Mouse (Mus musculus) B cell, adult 62 days (primary cell): ENCODE results near the gene Glt8d1. TPM values are rescaled to one million over a fixed set of nuclear protein-coding genes. Genes with fewer than 3 reads are reported as not detected.

Source experiments
- total RNA-seq: library from RNA; stranded (reverse); gene quantifications from 4 replicates; pipeline ENCODE4 v1.2.4, GENCODE M21; 2023

Gene Glt8d1
- total RNA-seq: 9.7 to 15.3 TPM (median 11.5 TPM) in 4 replicates

DNA sequence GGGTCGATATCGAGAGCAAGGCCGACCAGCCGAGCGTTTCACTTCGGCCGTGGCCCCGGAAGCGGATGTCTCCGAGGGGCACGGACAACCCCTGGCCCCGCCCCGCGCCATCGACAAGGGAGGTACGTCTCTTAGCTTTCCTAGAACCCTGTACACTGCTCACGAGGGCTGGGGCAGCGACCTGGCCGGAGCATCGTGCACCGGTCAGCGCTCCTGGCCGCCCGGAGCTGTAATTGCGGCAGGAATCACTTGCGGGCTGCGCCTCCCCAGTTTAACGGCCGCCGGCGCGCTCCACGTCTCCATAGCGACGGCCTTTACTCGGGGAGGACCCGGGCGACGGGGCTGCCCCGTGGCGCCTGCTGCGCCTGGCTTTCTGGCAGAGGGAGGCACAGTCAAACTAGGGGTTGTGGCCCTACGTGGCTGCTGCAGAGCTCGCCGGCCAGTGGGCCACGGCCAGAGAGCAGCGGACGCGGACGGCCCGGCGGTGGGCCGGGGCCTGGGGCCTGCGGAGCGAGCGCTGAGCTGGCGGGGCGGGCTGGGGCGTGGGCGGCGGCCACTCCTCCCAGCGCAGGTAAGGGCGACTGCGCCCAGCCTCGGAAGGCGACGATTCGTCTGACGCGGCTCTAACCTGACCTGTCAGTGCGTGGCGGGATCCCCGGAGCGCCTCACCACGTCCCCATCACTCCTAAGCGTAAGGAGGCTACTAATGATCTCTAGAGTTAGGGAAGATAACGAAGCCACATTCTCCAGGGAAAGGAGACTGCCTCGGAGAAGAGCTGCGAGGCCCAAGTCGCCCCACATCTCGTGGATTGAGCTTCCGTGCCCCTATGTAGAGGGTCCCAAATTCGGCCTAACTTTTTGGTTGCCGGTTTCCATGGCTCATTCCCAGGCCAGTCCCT is at the start of gene Glt8d1, which contains the start of gene Spcs1:
Gene Glt8d1 (plus strand): TSS at position 94 of the 899 bp plus-strand sequence.
Gene Spcs1 (minus strand): TSS at position 366 of the 899 bp plus-strand sequence.

DNA sequence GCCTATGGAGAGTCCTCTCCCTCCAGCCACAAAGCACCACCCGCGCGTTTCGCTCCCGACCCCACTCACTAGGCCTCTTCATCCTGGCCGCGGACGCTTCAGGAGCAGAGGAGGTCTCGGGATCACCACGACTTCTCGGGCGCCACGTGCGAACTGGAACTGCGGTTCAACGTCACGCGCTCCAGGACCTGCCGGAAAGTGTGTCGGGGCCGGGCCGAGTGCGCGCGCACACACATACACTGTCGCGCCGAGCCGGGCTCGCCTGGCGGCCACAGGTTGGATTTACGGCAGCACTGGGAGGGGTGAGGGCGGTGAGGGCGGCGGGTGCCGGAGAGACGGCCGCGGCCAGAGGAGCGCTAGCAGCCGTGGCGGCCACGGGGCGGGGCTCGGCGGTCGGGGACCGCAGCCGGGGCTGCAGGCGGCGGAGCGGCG is 17.7 kb downstream of the Glt8d1 start, which contains the start of the genes Pbrm1 and Gnl3:
Gene Pbrm1 (plus strand): TSS at position 279 of the 432 bp plus-strand sequence.
Gene Gnl3 (minus strand): TSS at position 293 of the 432 bp plus-strand sequence.

Other genes with a start within 250 kb of the Glt8d1 start
- 15.7 to 21.0 TPM (median 17.2 TPM) in 4 replicates for gene Tmem110, start 175.8 kb upstream of the Glt8d1 start, total RNA-seq
- gene Mustn1, start 122.2 kb upstream of the Glt8d1 start, total RNA-seq: 2.1 to 2.7 TPM (median 2.5 TPM) in 4 replicates
- 0.26 to 1.0 TPM (median 0.48 TPM) in 4 replicates for gene Itih4, start 114.9 kb upstream of the Glt8d1 start, total RNA-seq
- not detected in 4 replicates for gene Itih3, start 77.6 kb upstream of the Glt8d1 start, total RNA-seq
- gene Itih1, start 58.1 kb upstream of the Glt8d1 start, total RNA-seq: not detected in 4 replicates
- gene Nek4, start 50.0 kb upstream of the Glt8d1 start, total RNA-seq: 5.3 to 9.2 TPM (median 6.0 TPM) in 4 replicates
- 67.8 to 75.3 TPM (median 71.6 TPM) in 4 replicates for gene Spcs1, start 272 bp downstream of the Glt8d1 start, total RNA-seq
- 76.6 to 84.3 TPM (median 79.4 TPM) in 4 replicates for gene Pbrm1, start 17.7 kb downstream of the Glt8d1 start, total RNA-seq
- gene Gnl3, start 17.8 kb downstream of the Glt8d1 start, total RNA-seq: 451 to 493 TPM (median 486 TPM) in 4 replicates
- gene Smim4, start 127.6 kb downstream of the Glt8d1 start, total RNA-seq: 15.9 to 25.8 TPM (median 17.4 TPM) in 4 replicates
- 0.80 to 1.7 TPM (median 1.5 TPM) in 4 replicates for gene Nt5dc2, start 129.7 kb downstream of the Glt8d1 start, total RNA-seq
- gene Stab1, start 167.2 kb downstream of the Glt8d1 start, total RNA-seq: 0.33 to 2.9 TPM (median 0.94 TPM) in 3 of 4 replicates, not detected in the other
- gene Tnnc1, start 206.9 kb downstream of the Glt8d1 start, total RNA-seq: 2.0 TPM in 1 of 4 replicates, not detected in the others
- gene Nisch, start 215.5 kb downstream of the Glt8d1 start, total RNA-seq: 318 to 343 TPM (median 336 TPM) in 4 replicates
- not detected in 4 replicates for gene Sema3g, start 216.5 kb downstream of the Glt8d1 start, total RNA-seq
- 12.6 to 18.4 TPM (median 14.7 TPM) in 4 replicates for gene Phf7, start 249.9 kb downstream of the Glt8d1 start, total RNA-seq